Mouse (Mus musculus): ENCODE measurements around the gene Aimp2. TPM values are rescaled to one million over a fixed set of nuclear protein-coding genes. Genes with fewer than 3 reads are reported as not detected.

Aimp2 gene
- polyA plus RNA-seq, 1 experiment from 2014 or later: 94.6 TPM

GRCm38 (mm10) chr5:143916221-143916620 is 6.6 kb upstream of the Aimp2 start:
- peaks cover 22% of the 10 kb centered on the region for H3K36me3 ChIP-seq (ENCODE audit: control insufficient read depth, insufficient read depth, low read length)
- no peak for ATAC-seq
- H3K9me3 ChIP-seq (ENCODE audit: control insufficient read depth, low read length): no peaks in the 10 kb centered on the region
- no peak overlapping the region for H3K9ac ChIP-seq (ENCODE audit: low read depth, low read length)
- no peak overlapping the region for H3K4me2 ChIP-seq (ENCODE audit: low read length)
- H3K4me1 ChIP-seq (ENCODE audit: control insufficient read depth, insufficient read depth, low read depth, low read length): peaks cover under 1% of the 10 kb centered on the region; the same call in 1 of the 2 replicates
- no peaks in the 10 kb centered on the region for H3K27me3 ChIP-seq (replicated peaks; ENCODE audit: control insufficient read depth, insufficient read depth, low read length)
- 90% methylated on average over 9 of the region's 9 CpGs for WGBS
- no peak overlapping the region for H3K27ac ChIP-seq (ENCODE audit: low read depth, low read length)
- H3K4me3 ChIP-seq (ENCODE audit: low read length): no peak overlapping the region

GRCm38 (mm10) chr5:143908926-143909325 is 721 bp downstream of the Aimp2 start:
- Histone ChIP-seq H3K4me3 (ENCODE audit: low read length) (peak overlapping the region; percentile 81), H3K27ac (ENCODE audit: low read depth, low read length) (peak overlapping the region; percentile 88; the same call in 1 of the 2 replicates), H3K9ac (ENCODE audit: low read depth, low read length) (peak overlapping the region; percentile 65), H3K27me3 (replicated peaks; ENCODE audit: control insufficient read depth, insufficient read depth, low read length) (no peaks in the 10 kb centered on the region), H3K36me3 (ENCODE audit: control insufficient read depth, insufficient read depth, low read length) (peaks cover 10% of the 10 kb centered on the region), H3K4me1 (ENCODE audit: control insufficient read depth, insufficient read depth, low read depth, low read length) (peaks cover 24% of the 10 kb centered on the region), H3K4me2 (ENCODE audit: low read length) (peak overlapping the region; percentile 74), H3K9me3 (ENCODE audit: control insufficient read depth, low read length) (no peaks in the 10 kb centered on the region)
- 4% methylated on average over 9 of the region's 9 CpGs for WGBS
- no peak for ATAC-seq

- Histone ChIP-seq H3K27ac (ENCODE audit: low read depth, low read length) (no peak overlapping the region), H3K4me2 (ENCODE audit: low read length) (no peak overlapping the region), H3K4me3 (ENCODE audit: low read length) (no peak overlapping the region), H3K9me3 (ENCODE audit: control insufficient read depth, low read length) (no peaks in the 10 kb centered on the region), H3K9ac (ENCODE audit: low read depth, low read length) (no peak overlapping the region), H3K36me3 (ENCODE audit: control insufficient read depth, insufficient read depth, low read length) (peaks cover 20% of the 10 kb centered on the region), H3K27me3 (replicated peaks; ENCODE audit: control insufficient read depth, insufficient read depth, low read length) (no peaks in the 10 kb centered on the region), H3K4me1 (ENCODE audit: control insufficient read depth, insufficient read depth, low read depth, low read length) (peaks cover 24% of the 10 kb centered on the region)
- WGBS: 91% methylated on average over 8 of the region's 8 CpGs
- ATAC-seq: no peak
Measured at GRCm38 (mm10) chr5:143906429-143906828, 3.2 kb downstream of the Aimp2 start.

- 94% methylated on average over 4 of the region's 4 CpGs for WGBS
Measured at GRCm38 (mm10) chr5:143903813-143904212, 5.8 kb downstream of the Aimp2 start.

GRCm38 (mm10) chr5:143902111-143902510 is 7.5 kb downstream of the Aimp2 start:
- Histone ChIP-seq H3K4me3 (ENCODE audit: low read length) (no peak overlapping the region), H3K36me3 (ENCODE audit: control insufficient read depth, insufficient read depth, low read length) (peaks cover 31% of the 10 kb centered on the region), H3K27ac (ENCODE audit: low read depth, low read length) (no peak overlapping the region), H3K27me3 (replicated peaks; ENCODE audit: control insufficient read depth, insufficient read depth, low read length) (no peaks in the 10 kb centered on the region), H3K9me3 (ENCODE audit: control insufficient read depth, low read length) (no peaks in the 10 kb centered on the region), H3K4me1 (ENCODE audit: control insufficient read depth, insufficient read depth, low read depth, low read length) (no peaks in the 10 kb centered on the region), H3K4me2 (ENCODE audit: low read length) (no peak overlapping the region), H3K9ac (ENCODE audit: low read depth, low read length) (no peak overlapping the region)
- peak; percentile 58 for ATAC-seq
- WGBS: 66% methylated on average over 3 of the region's 3 CpGs

More at GRCm38 (mm10) chr5:143903813-143904212, 5.8 kb downstream of the Aimp2 start:
- no peak overlapping the region for H3K4me3 ChIP-seq (ENCODE audit: low read length)
- no peak overlapping the region for H3K4me2 ChIP-seq (ENCODE audit: low read length)
- H3K9ac ChIP-seq (ENCODE audit: low read depth, low read length): no peak overlapping the region
- H3K4me1 ChIP-seq (ENCODE audit: control insufficient read depth, insufficient read depth, low read depth, low read length): peaks cover 13% of the 10 kb centered on the region
- H3K27me3 ChIP-seq (replicated peaks; ENCODE audit: control insufficient read depth, insufficient read depth, low read length): no peaks in the 10 kb centered on the region
- no peak overlapping the region for H3K27ac ChIP-seq (ENCODE audit: low read depth, low read length)
- ATAC-seq: no peak
- H3K9me3 ChIP-seq (ENCODE audit: control insufficient read depth, low read length): no peaks in the 10 kb centered on the region
- peaks cover 26% of the 10 kb centered on the region for H3K36me3 ChIP-seq (ENCODE audit: control insufficient read depth, insufficient read depth, low read length)

- Histone ChIP-seq H3K4me1 (ENCODE audit: control insufficient read depth, insufficient read depth, low read depth, low read length) (no peaks in the 10 kb centered on the region), H3K36me3 (ENCODE audit: control insufficient read depth, insufficient read depth, low read length) (peaks cover 18% of the 10 kb centered on the region), H3K4me2 (ENCODE audit: low read length) (no peak within 1 kb of the TSS)
Measured at GRCm38 (mm10) chr5:143897635-143898330, 11.9 kb downstream of the Aimp2 start, which contains the start of gene Ankrd61. Gene Ankrd61, minus strand, starts transcription at chr5:143897685.

GRCm38 (mm10) chr5:143893396-143893795 is 16.3 kb downstream of the Aimp2 start:
- no peak overlapping the region for H3K4me2 ChIP-seq (ENCODE audit: low read length)
- 79% methylated on average over 5 of the region's 5 CpGs for WGBS
- no peak for ATAC-seq
- no peaks in the 10 kb centered on the region for H3K27me3 ChIP-seq (replicated peaks; ENCODE audit: control insufficient read depth, insufficient read depth, low read length)
- H3K36me3 ChIP-seq (ENCODE audit: control insufficient read depth, insufficient read depth, low read length): peaks cover 16% of the 10 kb centered on the region
- H3K27ac ChIP-seq (ENCODE audit: low read depth, low read length): no peak overlapping the region
- H3K9me3 ChIP-seq (ENCODE audit: control insufficient read depth, low read length): no peaks in the 10 kb centered on the region
- no peak overlapping the region for H3K4me3 ChIP-seq (ENCODE audit: low read length)
- no peak overlapping the region for H3K9ac ChIP-seq (ENCODE audit: low read depth, low read length)
- no peaks in the 10 kb centered on the region for H3K4me1 ChIP-seq (ENCODE audit: control insufficient read depth, insufficient read depth, low read depth, low read length)

More at GRCm38 (mm10) chr5:143897635-143898330, 11.9 kb downstream of the Aimp2 start, which contains the start of gene Ankrd61:
- Histone ChIP-seq H3K4me3 (ENCODE audit: low read length) (no peak within 1 kb of the TSS), H3K9ac (ENCODE audit: low read depth, low read length) (no peak within 1 kb of the TSS), H3K9me3 (ENCODE audit: control insufficient read depth, low read length) (no peaks in the 10 kb centered on the region), H3K27me3 (replicated peaks; ENCODE audit: control insufficient read depth, insufficient read depth, low read length) (no peaks in the 10 kb centered on the region), H3K27ac (ENCODE audit: low read depth, low read length) (no peak within 1 kb of the TSS)
- no peak for ATAC-seq
- WGBS: 87% methylated on average over 14 of the region's 14 CpGs

- peaks cover 15% of the 10 kb centered on the region for H3K36me3 ChIP-seq (ENCODE audit: control insufficient read depth, insufficient read depth, low read length)
Measured at GRCm38 (mm10) chr5:143892255-143892886, 17.3 kb downstream of the Aimp2 start.

GRCm38 (mm10) chr5:143890741-143891140 is 18.9 kb downstream of the Aimp2 start:
- Histone ChIP-seq H3K9me3 (ENCODE audit: control insufficient read depth, low read length) (peaks cover 2% of the 10 kb centered on the region; the same call in 1 of the 2 replicates), H3K27ac (ENCODE audit: low read depth, low read length) (no peak overlapping the region), H3K4me2 (ENCODE audit: low read length) (no peak overlapping the region), H3K9ac (ENCODE audit: low read depth, low read length) (no peak overlapping the region), H3K27me3 (replicated peaks; ENCODE audit: control insufficient read depth, insufficient read depth, low read length) (no peaks in the 10 kb centered on the region), H3K4me3 (ENCODE audit: low read length) (no peak overlapping the region), H3K4me1 (ENCODE audit: control insufficient read depth, insufficient read depth, low read depth, low read length) (no peaks in the 10 kb centered on the region), H3K36me3 (ENCODE audit: control insufficient read depth, insufficient read depth, low read length) (peaks cover 24% of the 10 kb centered on the region)
- ATAC-seq: no peak
- 90% methylated on average over 6 of the region's 6 CpGs for WGBS

More at GRCm38 (mm10) chr5:143892255-143892886, 17.3 kb downstream of the Aimp2 start:
- Histone ChIP-seq H3K4me3 (ENCODE audit: low read length) (no peak overlapping the region), H3K9me3 (ENCODE audit: control insufficient read depth, low read length) (no peaks in the 10 kb centered on the region), H3K4me2 (ENCODE audit: low read length) (no peak overlapping the region), H3K27me3 (replicated peaks; ENCODE audit: control insufficient read depth, insufficient read depth, low read length) (no peaks in the 10 kb centered on the region), H3K9ac (ENCODE audit: low read depth, low read length) (no peak overlapping the region), H3K4me1 (ENCODE audit: control insufficient read depth, insufficient read depth, low read depth, low read length) (no peaks in the 10 kb centered on the region), H3K27ac (ENCODE audit: low read depth, low read length) (no peak overlapping the region)
- WGBS: 77% methylated on average over 9 of the region's 9 CpGs
- no peak for ATAC-seq

All from hindbrain, embryonic 16.5 days (tissue).